16 mouse cellular contexts compared by ENCODE assay signal in genomic region chr13:106998026-106998425, GRCm38 (mm10). TPM values are rescaled to one million over a fixed set of nuclear protein-coding genes. Genes with fewer than 3 reads are reported as not detected.
DNase-seq lines count a peak whose midpoint lies in the region; ATAC-seq and TF ChIP-seq lines count a peak whose summit lies in the region.
"Had no signal": no experiment of that assay in that cellular context is flagged by ENCODE, and none has a peak within 500 bp of the region (broad histone marks: within the 10 kb centered on the region; RNA-seq: fewer than 3 reads in every experiment).

No protein-coding gene starts in this region.

- no peak for ATAC-seq in intestine, postnatal 0 days
- ATAC-seq in intestine, embryonic 16.5 days, result no peak
- ATAC-seq in liver, postnatal 0 days, result no peak
- ATAC-seq in forebrain, embryonic 15.5 days (replicated peaks), result no peak
- ATAC-seq in midbrain, embryonic 13.5 days, result no peak
- ATAC-seq: hindbrain, embryonic 16.5 days; midbrain, embryonic 16.5 days had no signal

- no peak overlapping the region for H3K4me3 ChIP-seq in intestine, postnatal 0 days (ENCODE audit: low read depth, low read length)
- H3K4me3 ChIP-seq in intestine, embryonic 16.5 days (ENCODE audit: low read length), result no peak overlapping the region
- H3K4me3 ChIP-seq in bone marrow macrophage, adult 2 months (ENCODE audit: insufficient read depth, low read length), result no peak overlapping the region
- no peak overlapping the region for H3K4me3 ChIP-seq in liver, postnatal 0 days (ENCODE audit: low read depth, low read length)
- no peak overlapping the region for H3K4me3 ChIP-seq in forebrain, embryonic 15.5 days
- no peak overlapping the region for H3K4me3 ChIP-seq in midbrain, embryonic 13.5 days (replicated peaks)
- H3K4me3 ChIP-seq: heart, embryonic 13.5 days; limb, embryonic 10.5 days had no signal

- 84% methylated on average over 2 of the region's 2 CpGs for WGBS in intestine, postnatal 0 days
- 80% methylated on average over 2 of the region's 2 CpGs for WGBS in intestine, embryonic 16.5 days
- WGBS in liver, postnatal 0 days (ENCODE audit: insufficient replicate concordance), result 77% methylated on average over 2 of the region's 2 CpGs
- 87% methylated on average over 2 of the region's 2 CpGs for WGBS in forebrain, embryonic 15.5 days
- WGBS in midbrain, embryonic 13.5 days, result 94% methylated on average over 2 of the region's 2 CpGs

- TF ChIP-seq POLR2A in bone marrow macrophage, adult 2 months (IDR thresholded peaks at IDR 0.05; ENCODE audit: borderline replicate concordance, low read depth, low read length), result no peak

- 0 out of 2 replicates have a peak overlapping the region, but pooled peaks have one; percentile 50 for H3K27ac ChIP-seq in intestine, postnatal 0 days (ENCODE audit: low read depth, low read length)
- H3K27ac ChIP-seq in intestine, embryonic 16.5 days (ENCODE audit: low read length), result no peak overlapping the region
- peak overlapping the region; percentile 46 for H3K27ac ChIP-seq in bone marrow macrophage, adult 2 months (ENCODE audit: insufficient read depth, low read depth, low read length)
- H3K27ac ChIP-seq in liver, postnatal 0 days (ENCODE audit: low read depth), result peak overlapping the region; percentile 82
- no peak overlapping the region for H3K27ac ChIP-seq in forebrain, embryonic 15.5 days (replicated peaks)
- no peak overlapping the region for H3K27ac ChIP-seq in midbrain, embryonic 13.5 days
- H3K27ac ChIP-seq: limb, embryonic 10.5 days had no signal

- H3K27me3 ChIP-seq in intestine, postnatal 0 days (replicated peaks; ENCODE audit: control insufficient read depth, insufficient read depth, low read length), result no peaks in the 10 kb centered on the region
- H3K27me3 ChIP-seq in intestine, embryonic 16.5 days (replicated peaks; ENCODE audit: control insufficient read depth, insufficient read depth, low read length), result no peaks in the 10 kb centered on the region
- H3K27me3 ChIP-seq in liver, postnatal 0 days (ENCODE audit: insufficient read depth, low read length), result no peaks in the 10 kb centered on the region
- H3K27me3 ChIP-seq in forebrain, embryonic 15.5 days, result no peaks in the 10 kb centered on the region
- no peaks in the 10 kb centered on the region for H3K27me3 ChIP-seq in midbrain, embryonic 13.5 days
- H3K27me3 ChIP-seq: heart, embryonic 13.5 days had no signal

- H3K9ac ChIP-seq in intestine, postnatal 0 days (ENCODE audit: low read depth, low read length), result no peak overlapping the region
- H3K9ac ChIP-seq in intestine, embryonic 16.5 days (ENCODE audit: low read depth, low read length), result no peak overlapping the region
- no peak overlapping the region for H3K9ac ChIP-seq in liver, postnatal 0 days (replicated peaks)
- no peak overlapping the region for H3K9ac ChIP-seq in forebrain, embryonic 15.5 days (replicated peaks)
- H3K9ac ChIP-seq in midbrain, embryonic 13.5 days (replicated peaks), result no peak overlapping the region
- H3K9ac ChIP-seq: heart, embryonic 13.5 days; lung, embryonic 14.5 days had no signal

- no peak for TF ChIP-seq CTCF in intestine, postnatal 0 days (IDR thresholded peaks at IDR 0.05; ENCODE audit: low read depth)
- no peak for TF ChIP-seq CTCF in bone marrow macrophage, adult 2 months (IDR thresholded peaks at IDR 0.05; ENCODE audit: low read depth, low read length)
- no peak for TF ChIP-seq CTCF in liver, postnatal 0 days (IDR thresholded peaks at IDR 0.05; ENCODE audit: low read depth)

- no peak for TF ChIP-seq EP300 in liver, postnatal 0 days (IDR thresholded peaks at IDR 0.05; ENCODE audit: low read depth)

- H3K9me3 ChIP-seq in intestine, postnatal 0 days (ENCODE audit: control insufficient read depth), result no peaks in the 10 kb centered on the region
- no peaks in the 10 kb centered on the region for H3K9me3 ChIP-seq in intestine, embryonic 16.5 days (ENCODE audit: control insufficient read depth, low read length)
- no peaks in the 10 kb centered on the region for H3K9me3 ChIP-seq in liver, postnatal 0 days (ENCODE audit: low read length)
- H3K9me3 ChIP-seq in forebrain, embryonic 15.5 days, result no peaks in the 10 kb centered on the region
- no peaks in the 10 kb centered on the region for H3K9me3 ChIP-seq in midbrain, embryonic 13.5 days
- H3K9me3 ChIP-seq: heart, embryonic 13.5 days; limb, embryonic 10.5 days had no signal

- no peak overlapping the region for H3K4me2 ChIP-seq in intestine, postnatal 0 days (replicated peaks; ENCODE audit: low read depth)
- no peak overlapping the region for H3K4me2 ChIP-seq in intestine, embryonic 16.5 days (ENCODE audit: low read depth, low read length)
- peak overlapping the region; percentile 38 for H3K4me2 ChIP-seq in liver, postnatal 0 days (ENCODE audit: low read depth, low read length)
- H3K4me2 ChIP-seq in forebrain, embryonic 15.5 days (replicated peaks), result no peak overlapping the region
- no peak overlapping the region for H3K4me2 ChIP-seq in midbrain, embryonic 13.5 days (replicated peaks)
- H3K4me2 ChIP-seq: lung, embryonic 14.5 days had no signal

- peak; percentile 3 to 4 for DNase-seq in cerebellum, postnatal 10 days
- no peak for DNase-seq in liver, postnatal 0 days
- DNase-seq in heart, adult 18-20 months, result no peak
- DNase-seq: adrenal gland, postnatal 10 days; heart, postnatal 36 days; layer of hippocampus, postnatal 36 days had no signal

- H3K4me1 ChIP-seq in intestine, postnatal 0 days (replicated peaks; ENCODE audit: control insufficient read depth, insufficient read depth, low read length), result no peaks in the 10 kb centered on the region
- H3K4me1 ChIP-seq in intestine, embryonic 16.5 days (ENCODE audit: control insufficient read depth, insufficient read depth, low read length), result peaks cover 5% of the 10 kb centered on the region; the same call in 1 of the 2 replicates
- H3K4me1 ChIP-seq in bone marrow macrophage, adult 2 months (ENCODE audit: control insufficient read depth, insufficient read depth, low read length), result peaks cover 37% of the 10 kb centered on the region
- H3K4me1 ChIP-seq in liver, postnatal 0 days (ENCODE audit: insufficient read depth), result peaks cover 27% of the 10 kb centered on the region
- 0 out of 2 replicates have a peak, but pooled peaks cover 3% of the 10 kb centered on the region for H3K4me1 ChIP-seq in forebrain, embryonic 15.5 days
- no peaks in the 10 kb centered on the region for H3K4me1 ChIP-seq in midbrain, embryonic 13.5 days (replicated peaks)
- H3K4me1 ChIP-seq: limb, embryonic 10.5 days had no signal

- no peaks in the 10 kb centered on the region for H3K36me3 ChIP-seq in intestine, postnatal 0 days (ENCODE audit: control insufficient read depth, insufficient read depth)
- H3K36me3 ChIP-seq in intestine, embryonic 16.5 days (ENCODE audit: control insufficient read depth, insufficient read depth, low read length), result no peaks in the 10 kb centered on the region; the same call in 1 of the 2 replicates
- peaks cover 8% of the 10 kb centered on the region; the same call in 1 of the 2 replicates for H3K36me3 ChIP-seq in liver, postnatal 0 days (replicated peaks; ENCODE audit: insufficient read depth, low read length)
- 0 out of 2 replicates have a peak, but pooled peaks cover 5% of the 10 kb centered on the region for H3K36me3 ChIP-seq in forebrain, embryonic 15.5 days
- peaks cover 5% of the 10 kb centered on the region; the same call in 1 of the 2 replicates for H3K36me3 ChIP-seq in midbrain, embryonic 13.5 days

RNA-seq across cellular contexts. Expression of gene Kif2a, which starts 23.9 kb away (rescaled TPM):
- polyA plus RNA-seq in intestine, postnatal 0 days (2015; fragmentation: Nextera tagmentation; extraction: Ambion mirVana), result 20.6 and 23.1 TPM in 2 replicates
- polyA plus RNA-seq in intestine, embryonic 16.5 days (2015; fragmentation: Nextera tagmentation; extraction: Ambion mirVana), result 6.1 and 7.5 TPM in 2 replicates
- polyA plus RNA-seq in bone marrow macrophage, adult 2 months (2012; ENCODE audit: insufficient read depth, insufficient read length, missing spikeins), result 49.3 and 52.1 TPM in 2 replicates
- 15.5 and 21.2 TPM in 2 replicates for polyA plus RNA-seq in liver, postnatal 0 days (2015; fragmentation: Nextera tagmentation; extraction: Ambion mirVana)
- polyA plus RNA-seq in forebrain, embryonic 15.5 days (2015; fragmentation: Nextera tagmentation; extraction: Ambion mirVana), result 48.9 and 54.8 TPM in 2 replicates
- polyA plus RNA-seq in midbrain, embryonic 13.5 days (2015; fragmentation: Nextera tagmentation; extraction: Ambion mirVana), result 35.1 and 36.2 TPM in 2 replicates
- 10 to 100 TPM; 31.0 to 32.4 TPM for total RNA-seq in heart, adult 18-20 months (2021)

RNA-seq across cellular contexts. Expression of gene Dimt1, which starts 51.1 kb away (rescaled TPM):
- 10.1 and 11.6 TPM in 2 replicates for polyA plus RNA-seq in intestine, postnatal 0 days (2015; fragmentation: Nextera tagmentation; extraction: Ambion mirVana)
- polyA plus RNA-seq in intestine, embryonic 16.5 days (2015; fragmentation: Nextera tagmentation; extraction: Ambion mirVana), result 26.4 and 30.1 TPM in 2 replicates
- polyA plus RNA-seq in bone marrow macrophage, adult 2 months (2012; ENCODE audit: insufficient read depth, insufficient read length, missing spikeins), result 9.3 and 9.4 TPM in 2 replicates
- 9.4 and 10.1 TPM in 2 replicates for polyA plus RNA-seq in liver, postnatal 0 days (2015; fragmentation: Nextera tagmentation; extraction: Ambion mirVana)
- 42.4 and 43.4 TPM in 2 replicates for polyA plus RNA-seq in forebrain, embryonic 15.5 days (2015; fragmentation: Nextera tagmentation; extraction: Ambion mirVana)
- 39.0 and 39.8 TPM in 2 replicates for polyA plus RNA-seq in midbrain, embryonic 13.5 days (2015; fragmentation: Nextera tagmentation; extraction: Ambion mirVana)
- 1 to 10 TPM; 7.0 TPM for total RNA-seq in heart, adult 18-20 months (2021)

Comparison
In these comparisons a context has a peak if more than half of its experiments do, and no peak if none do; other contexts are left out.
1. H3K27ac ChIP-seq: peak in intestine, postnatal 0 days (single experiment), bone marrow macrophage, adult 2 months (single experiment) and liver, postnatal 0 days (single experiment); none in intestine, embryonic 16.5 days (single experiment), forebrain, embryonic 15.5 days (single experiment) and midbrain, embryonic 13.5 days (single experiment).
2. DNase-seq: peak in cerebellum, postnatal 10 days (2 of 2); none in liver, postnatal 0 days (single experiment) and heart, adult 18-20 months (0 of 2).